Mouse (Mus musculus): ENCODE data around the gene Bin2. TPM values are rescaled to one million over a fixed set of nuclear protein-coding genes. Genes with fewer than 3 reads are reported as not detected.
A peak's percentile ranks its signal among the peaks of the same experiment; 100 is the strongest.

Gene Bin2
- polyA plus RNA-seq, 1 experiment from 2014 or later = 18.2 TPM

DNA sequence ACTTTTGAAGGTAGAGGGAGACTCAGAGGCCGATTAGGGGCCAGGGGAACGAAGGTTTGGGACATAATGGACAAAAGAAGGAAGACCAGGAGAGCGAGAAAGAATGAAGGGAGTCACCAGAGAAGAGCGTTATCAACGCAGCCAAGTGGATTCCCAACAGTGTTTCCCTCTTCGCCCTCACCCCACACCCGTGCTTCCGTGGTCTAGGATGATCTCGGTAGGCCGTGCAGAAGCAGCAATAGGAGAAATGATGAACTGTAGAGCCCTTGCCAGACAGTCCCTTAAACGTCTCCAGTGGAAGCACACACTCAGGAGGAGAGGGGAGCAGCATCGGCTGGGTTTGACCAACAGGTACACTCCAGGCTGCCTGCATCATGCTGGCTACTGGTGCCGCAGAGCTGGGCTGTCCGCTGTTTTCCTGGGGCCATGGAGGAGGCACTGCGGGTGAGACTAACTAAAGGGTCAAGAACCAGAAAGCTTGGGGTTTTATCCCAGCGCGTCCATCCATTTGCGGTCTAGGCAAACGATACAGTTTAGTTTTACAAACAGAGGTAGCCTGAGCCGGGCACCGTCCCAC is 68.6 kb downstream of the Bin2 start:
- no peak overlapping the region for H3K9ac ChIP-seq
- H3K4me3 ChIP-seq (replicated peaks) = peak overlapping the region; percentile 61; the same call in 1 of the 2 replicates
- H3K36me3 ChIP-seq (replicated peaks) = no peaks in the 10 kb centered on the region
- no peaks in the 10 kb centered on the region for H3K9me3 ChIP-seq (replicated peaks)
- H3K27me3 ChIP-seq = peaks cover 85% of the 10 kb centered on the region
- H3K4me1 ChIP-seq (replicated peaks) = peaks cover 25% of the 10 kb centered on the region
- 24% methylated on average over 21 of the region's 21 CpGs for WGBS (ENCODE audit: insufficient replicate concordance)
- H3K4me2 ChIP-seq = peak overlapping the region; percentile 85; the same call in 1 of the 2 replicates
- no peak overlapping the region for H3K27ac ChIP-seq (replicated peaks)
- ATAC-seq (ENCODE audit: insufficient read depth) = no peak

DNA sequence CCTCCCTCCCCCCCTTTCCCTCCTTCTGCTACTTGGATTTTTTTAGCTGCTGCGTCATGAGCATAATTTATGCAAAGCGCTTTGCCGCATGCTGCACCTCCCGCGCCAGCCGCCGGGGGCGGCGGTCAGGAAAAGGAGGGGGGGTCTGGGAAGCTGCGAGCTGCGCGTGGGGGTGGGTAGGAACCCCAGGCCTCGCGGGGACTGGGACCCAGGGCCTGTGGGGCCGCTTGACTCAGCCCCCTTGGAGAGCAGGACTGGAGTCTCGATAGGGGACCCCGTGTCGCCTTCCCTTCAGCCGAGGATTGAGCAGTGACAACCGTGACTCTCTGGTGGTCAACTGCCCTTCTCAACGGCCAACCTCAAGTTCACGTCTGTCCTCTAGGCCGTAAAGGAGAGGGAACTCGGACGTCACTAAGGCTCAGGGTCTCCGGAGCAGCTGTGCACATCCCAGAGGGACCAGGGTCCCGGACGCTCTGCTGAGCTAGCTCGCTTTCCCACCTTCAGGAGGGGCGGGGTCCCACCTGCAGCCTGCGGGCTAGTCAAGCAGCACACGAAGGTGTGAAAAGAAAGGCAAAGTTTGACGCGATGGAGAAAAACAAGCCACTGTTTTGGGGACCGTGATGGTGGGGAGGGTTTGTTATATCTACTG is 69.2 kb downstream of the Bin2 start:
- ATAC-seq (ENCODE audit: insufficient read depth) = 0 out of 2 replicates have a peak, but pooled peaks have one; percentile 21
- Histone ChIP-seq H3K9me3 (replicated peaks) (no peaks in the 10 kb centered on the region), H3K4me3 (replicated peaks) (peak overlapping the region; percentile 61), H3K27me3 (peaks cover 82% of the 10 kb centered on the region), H3K4me1 (replicated peaks) (peaks cover 25% of the 10 kb centered on the region), H3K27ac (replicated peaks) (no peak overlapping the region), H3K9ac (peak overlapping the region; percentile 45; the same call in 1 of the 2 replicates), H3K36me3 (replicated peaks) (no peaks in the 10 kb centered on the region), H3K4me2 (peak overlapping the region; percentile 85)
- under 1% methylated on average over 34 of the region's 35 CpGs for WGBS (ENCODE audit: insufficient replicate concordance)

DNA sequence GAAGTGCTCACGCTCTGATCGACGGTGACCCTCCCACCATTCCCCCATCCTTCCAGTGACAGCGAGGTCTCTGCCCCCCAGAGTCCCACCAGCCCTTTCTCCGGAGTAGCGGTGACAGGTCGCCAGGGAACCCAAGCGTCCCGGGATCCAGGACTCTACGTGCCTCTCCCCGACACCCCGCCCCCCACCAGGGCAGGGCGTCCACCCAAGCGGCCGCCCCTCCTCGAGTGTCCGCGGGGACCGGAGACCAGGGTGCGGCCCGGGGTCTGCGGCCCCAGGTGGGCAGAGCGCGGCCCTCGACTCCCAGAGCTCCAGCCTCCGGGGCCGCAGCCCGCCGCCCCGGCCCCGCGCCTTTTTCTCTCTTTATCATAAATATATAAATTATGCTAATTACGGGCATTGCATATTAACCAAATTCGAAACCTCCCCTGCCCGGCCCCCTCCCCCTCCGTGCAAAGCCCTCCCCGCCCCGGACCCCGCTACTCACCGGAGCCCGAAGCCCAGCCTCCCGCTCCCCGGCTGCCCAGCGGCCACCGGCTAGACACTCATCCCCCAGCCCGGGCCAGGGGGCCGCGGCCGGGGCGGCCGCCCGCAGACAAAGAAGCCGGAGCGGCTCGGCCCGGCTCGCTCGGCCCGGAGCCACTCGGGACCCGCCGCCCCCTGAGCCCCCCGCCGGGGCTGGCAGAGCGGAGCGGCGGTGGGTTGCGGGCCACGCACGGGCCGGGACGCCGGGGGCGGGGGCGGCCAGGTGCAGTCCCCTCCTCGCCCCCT is 69.9 kb downstream of the Bin2 start, which contains the start of gene Pou6f1:
Gene Pou6f1 (minus strand): TSS at position 709 of the 771 bp plus-strand sequence.
- H3K9me3 ChIP-seq (replicated peaks) = no peaks in the 10 kb centered on the region
- ATAC-seq (ENCODE audit: insufficient read depth) = no peak
- H3K4me3 ChIP-seq (replicated peaks) = peak within 1 kb of the TSS; percentile 61
- under 1% methylated on average over 74 of the region's 76 CpGs for WGBS (ENCODE audit: insufficient replicate concordance)
- peak within 1 kb of the TSS; percentile 45; the same call in 1 of the 2 replicates for H3K9ac ChIP-seq
- H3K4me1 ChIP-seq (replicated peaks) = peaks cover 19% of the 10 kb centered on the region
- peak within 1 kb of the TSS; percentile 85 for H3K4me2 ChIP-seq
- no peak within 1 kb of the TSS for H3K27ac ChIP-seq (replicated peaks)
- H3K27me3 ChIP-seq = peaks cover 76% of the 10 kb centered on the region
- H3K36me3 ChIP-seq (replicated peaks) = no peaks in the 10 kb centered on the region

DNA sequence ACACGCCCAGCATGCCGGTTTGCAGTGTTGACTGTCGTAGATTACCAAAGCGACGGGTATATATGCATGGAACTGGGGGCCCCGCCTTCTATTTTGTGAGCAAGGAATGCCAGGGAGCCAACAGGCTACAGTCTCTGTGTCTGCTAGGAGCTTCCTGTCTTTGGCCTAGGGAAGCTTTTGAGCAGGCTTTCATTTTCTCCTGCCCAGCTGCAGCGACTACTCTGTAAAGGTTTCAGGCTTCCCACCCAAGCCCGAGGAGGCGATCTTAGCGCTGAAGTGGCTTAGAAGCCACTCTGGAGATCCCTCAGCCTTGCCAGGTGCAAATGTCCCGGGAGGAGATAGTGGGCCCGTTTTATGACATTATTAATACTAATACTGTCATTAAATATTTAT is 70.5 kb downstream of the Bin2 start:
- H3K36me3 ChIP-seq (replicated peaks) = no peaks in the 10 kb centered on the region
- peaks cover 73% of the 10 kb centered on the region for H3K27me3 ChIP-seq
- 0 out of 2 replicates have a peak overlapping the region, but pooled peaks have one; percentile 45 for H3K9ac ChIP-seq
- H3K4me3 ChIP-seq (replicated peaks) = peak overlapping the region; percentile 61
- H3K27ac ChIP-seq (replicated peaks) = no peak overlapping the region
- no peaks in the 10 kb centered on the region for H3K9me3 ChIP-seq (replicated peaks)
- H3K4me1 ChIP-seq (replicated peaks) = peaks cover 19% of the 10 kb centered on the region
- 1% methylated on average over 12 of the region's 12 CpGs for WGBS (ENCODE audit: insufficient replicate concordance)
- peak overlapping the region; percentile 85 for H3K4me2 ChIP-seq
- ATAC-seq (ENCODE audit: insufficient read depth) = no peak

DNA sequence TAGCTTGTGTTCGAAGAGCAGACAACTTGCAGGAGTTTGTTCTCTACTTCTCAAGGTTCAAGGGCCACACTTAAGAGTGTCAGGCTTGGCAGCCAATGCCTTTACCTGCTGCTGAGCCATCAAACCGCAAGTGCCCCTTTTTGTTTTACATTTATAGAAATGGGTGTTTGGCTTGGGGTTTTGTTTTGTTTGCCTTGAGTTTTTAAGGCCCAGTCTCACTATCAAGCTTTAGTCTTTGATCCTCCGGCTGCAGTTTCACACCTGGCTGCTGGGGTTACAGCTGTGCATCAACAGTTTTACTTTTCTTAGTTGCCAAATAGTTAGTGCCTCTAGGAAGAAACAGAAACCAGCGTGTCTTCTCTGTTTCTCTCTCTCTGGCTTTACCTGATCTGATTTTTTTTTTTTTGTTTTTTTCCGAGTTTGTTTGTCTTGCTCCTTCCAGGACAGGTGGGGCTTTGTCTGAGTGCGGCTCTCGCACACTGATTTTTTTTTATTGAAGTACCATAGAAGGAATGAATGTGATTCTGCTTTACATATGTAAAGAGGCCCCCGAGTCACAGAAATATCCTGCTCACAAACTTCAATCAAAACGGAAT is 71.0 kb downstream of the Bin2 start:
- peaks cover 19% of the 10 kb centered on the region for H3K4me1 ChIP-seq (replicated peaks)
- no peaks in the 10 kb centered on the region for H3K36me3 ChIP-seq (replicated peaks)
- no peak overlapping the region for H3K9ac ChIP-seq
- peak overlapping the region; percentile 61 for H3K4me3 ChIP-seq (replicated peaks)
- H3K4me2 ChIP-seq = peak overlapping the region; percentile 85
- 16% methylated on average over 9 of the region's 9 CpGs for WGBS (ENCODE audit: insufficient replicate concordance)
- no peak for ATAC-seq (ENCODE audit: insufficient read depth)
- H3K27ac ChIP-seq (replicated peaks) = no peak overlapping the region
- no peaks in the 10 kb centered on the region for H3K9me3 ChIP-seq (replicated peaks)
- peaks cover 68% of the 10 kb centered on the region for H3K27me3 ChIP-seq

DNA sequence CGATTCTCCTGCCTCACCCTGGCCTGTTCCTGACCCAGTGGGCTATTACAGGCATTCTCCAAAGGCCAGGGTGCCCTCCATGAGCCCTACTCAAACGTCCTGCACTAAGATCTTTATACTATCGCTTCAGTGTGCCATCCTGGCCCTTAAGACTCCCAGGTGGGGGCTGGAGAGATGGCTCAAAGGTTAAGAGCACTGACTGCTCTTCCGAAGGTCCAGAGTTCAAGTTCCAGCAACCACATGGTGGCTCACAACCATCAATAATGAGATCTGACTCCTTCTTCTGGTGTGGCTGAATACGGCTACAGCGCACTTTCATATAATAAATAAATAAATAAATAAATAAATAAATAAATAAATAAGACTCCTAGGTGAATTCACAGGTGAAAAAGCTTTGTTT is 76.5 kb downstream of the Bin2 start:
- no peaks in the 10 kb centered on the region for H3K36me3 ChIP-seq (replicated peaks)
- H3K27ac ChIP-seq (replicated peaks) = no peak overlapping the region
- no peak overlapping the region for H3K4me3 ChIP-seq (replicated peaks)
- H3K4me2 ChIP-seq = no peak overlapping the region
- ATAC-seq (ENCODE audit: insufficient read depth) = no peak
- peaks cover 29% of the 10 kb centered on the region for H3K27me3 ChIP-seq
- WGBS (ENCODE audit: insufficient replicate concordance) = 66% methylated on average over 6 of the region's 6 CpGs
- H3K9me3 ChIP-seq (replicated peaks) = no peaks in the 10 kb centered on the region
- no peaks in the 10 kb centered on the region for H3K4me1 ChIP-seq (replicated peaks)
- no peak overlapping the region for H3K9ac ChIP-seq

Small RNAs within 50 kb of the gene (microRNA-seq; reads per million reads assigned to microRNA genes)
- 2.3 reads per million for gene Mir6961

Other genes with a start within 250 kb of the Bin2 start
- 0.05 TPM in 2 replicates for gene Gm5475, start 247.4 kb downstream of the Bin2 start, polyA plus RNA-seq (2015; fragmentation: Nextera tagmentation; extraction: Ambion mirVana)
- gene Slc11a2, start 244.5 kb downstream of the Bin2 start, polyA plus RNA-seq (2015; fragmentation: Nextera tagmentation; extraction: Ambion mirVana) = 39.7 and 43.9 TPM in 2 replicates
- gene Letmd1, start 200.5 kb downstream of the Bin2 start, polyA plus RNA-seq (2015; fragmentation: Nextera tagmentation; extraction: Ambion mirVana) = 11.9 and 14.3 TPM in 2 replicates
- gene Csrnp2, start 174.1 kb downstream of the Bin2 start, polyA plus RNA-seq (2015; fragmentation: Nextera tagmentation; extraction: Ambion mirVana) = 0.81 and 0.97 TPM in 2 replicates
- 3.7 and 4.1 TPM in 2 replicates for gene Tfcp2, start 117.5 kb downstream of the Bin2 start, polyA plus RNA-seq (2015; fragmentation: Nextera tagmentation; extraction: Ambion mirVana)
- 0.14 and 0.37 TPM in 2 replicates for gene Pou6f1, start 69.6 kb downstream of the Bin2 start, polyA plus RNA-seq (2015; fragmentation: Nextera tagmentation; extraction: Ambion mirVana)
- 145 and 148 TPM in 2 replicates for gene Dazap2, start 54.2 kb downstream of the Bin2 start, polyA plus RNA-seq (2015; fragmentation: Nextera tagmentation; extraction: Ambion mirVana)
- gene Smagp, start 32.6 kb downstream of the Bin2 start, polyA plus RNA-seq (2015; fragmentation: Nextera tagmentation; extraction: Ambion mirVana) = 9.3 and 10.8 TPM in 2 replicates
- gene Cela1, start 18.4 kb upstream of the Bin2 start, polyA plus RNA-seq (2015; fragmentation: Nextera tagmentation; extraction: Ambion mirVana) = 17.0 and 22.6 TPM in 2 replicates
- 1.2 and 1.5 TPM in 2 replicates for gene Galnt6, start 59.8 kb upstream of the Bin2 start, polyA plus RNA-seq (2015; fragmentation: Nextera tagmentation; extraction: Ambion mirVana)
- gene Slc4a8, start 92.2 kb upstream of the Bin2 start, polyA plus RNA-seq (2015; fragmentation: Nextera tagmentation; extraction: Ambion mirVana) = 0.25 and 0.50 TPM in 2 replicates
- gene Scn8a, start 200.3 kb upstream of the Bin2 start, polyA plus RNA-seq (2015; fragmentation: Nextera tagmentation; extraction: Ambion mirVana) = 0.24 and 0.32 TPM in 2 replicates